Mouse (Mus musculus): ENCODE data around the gene Serpinb3d.

The Serpinb3d gene

GRCm38 (mm10) chr1:107083406-107083805 lies at the start of gene Serpinb3d:
Gene Serpinb3d, minus strand, starts transcription at chr1:107083506.
- DNase-seq (ENCODE audit: low spot score), result no peak

- DNase-seq (ENCODE audit: low spot score), result peak; percentile 18
These were observed 44.1 kb upstream of the Serpinb3d start for GRCm38 (mm10) chr1:107127453-107127852.

- DNase-seq (ENCODE audit: low spot score), result no peak
These were observed 15.1 kb upstream of the Serpinb3d start for GRCm38 (mm10) chr1:107098417-107098816.

- no peak for DNase-seq (ENCODE audit: low spot score)
These were observed 31.1 kb downstream of the Serpinb3d start, which contains the start of gene Serpinb3a for GRCm38 (mm10) chr1:107052203-107052602. Gene Serpinb3a, minus strand, starts transcription at chr1:107052303.

GRCm38 (mm10) chr1:107034236-107034635 lies 49.1 kb downstream of the Serpinb3d start:
- peak; percentile 23 for DNase-seq (ENCODE audit: low spot score)
